Mouse (Mus musculus) MEL (cell line): ENCODE data around the gene 4930579G24Rik.

Experiments
- CTCF ChIP-seq, 3 experiments: IDR thresholded peaks in 2 of 3; conservative IDR thresholded peaks in 1 of 3; 2 replicates each; pipeline ENCODE4 v1.5.1; 2011 to 2012; ENCODE audit warnings: low read length in 3 of 3, low read depth in 2 of 3, mild to moderate bottlenecking in 2 of 3, improper control_type of control experiment in 1 of 3, inconsistent platforms in 1 of 3, mixed read lengths in 1 of 3, moderate library complexity in 1 of 3; ENCODE audit not compliant: control insufficient read depth in 1 of 3, insufficient read depth in 1 of 3, poor library complexity in 1 of 3, severe bottlenecking in 1 of 3
- NELFE ChIP-seq: IDR thresholded peaks from 2 replicates; pipeline ENCODE4 v1.6.1; 2011; ENCODE audit warnings: low read depth, low read length, improper control_type of control experiment
- POLR2AphosphoS5 ChIP-seq: IDR thresholded peaks from 2 replicates; pipeline ENCODE4 v1.6.1; 2012; ENCODE audit warnings: low read depth, borderline replicate concordance, mild to moderate bottlenecking, inconsistent platforms, low read length, moderate library complexity, mixed read lengths
- TCF12 ChIP-seq: IDR thresholded peaks from 2 replicates; pipeline ENCODE4 v1.6.1; 2014; ENCODE audit warnings: low read depth, mild to moderate bottlenecking, inconsistent platforms, low read length, improper control_type of control experiment, moderate library complexity
- UBTF ChIP-seq: IDR thresholded peaks from 2 replicates; pipeline ENCODE4 v1.6.1; 2012; ENCODE audit warnings: low read depth, mild to moderate bottlenecking, inconsistent platforms, low read length, improper control_type of control experiment, moderate library complexity, borderline replicate concordance; ENCODE audit not compliant: insufficient read depth
- USF1 ChIP-seq: IDR thresholded peaks from 2 replicates; pipeline ENCODE4 v1.6.1; 2014; ENCODE audit warnings: low read depth, mild to moderate bottlenecking, inconsistent platforms, low read length, improper control_type of control experiment, moderate library complexity

- no peak for TF ChIP-seq TCF12
- no peak for TF ChIP-seq POLR2AphosphoS5
- TF ChIP-seq USF1, result no peak
- no peak for TF ChIP-seq NELFE
- peak in 1 of 3 experiments; percentile 12; a peak in 1 of 6 replicates for TF ChIP-seq CTCF (IDR thresholded peaks at IDR 0.05 in 2 of 3, conservative IDR thresholded peaks at IDR 0.05 in 1 of 3; ENCODE audit: control insufficient read depth in 1 of 3, insufficient read depth in 1 of 3, low read depth in 2 of 3, low read length in 3 of 3, poor library complexity in 1 of 3, severe bottlenecking in 1 of 3)
- TF ChIP-seq UBTF, result no peak
Observed at GRCm38 (mm10) chr3:79628182-79628560, 708 bp upstream of the 4930579G24Rik start.
